ENCODE assay signal across 11 mouse cellular contexts in genomic region chr4:56901671-56902070, GRCm38 (mm10). TPM values are rescaled to one million over a fixed set of nuclear protein-coding genes. Genes with fewer than 3 reads are reported as not detected.
A peak's percentile ranks its signal among the peaks of the same experiment; 100 is the strongest.
DNase-seq lines count a peak whose midpoint lies in the region; ATAC-seq and TF ChIP-seq lines count a peak whose summit lies in the region.
"Had no signal": no experiment of that assay in that cellular context is flagged by ENCODE, and none has a peak within 500 bp of the region (broad histone marks: within the 10 kb centered on the region; RNA-seq: fewer than 3 reads in every experiment).

No protein-coding gene starts in this region.

- H3K36me3 ChIP-seq in thymus, adult 2 months (ENCODE audit: control insufficient read depth, insufficient read depth, low read length) = peaks cover 35% of the 10 kb centered on the region

- 100% methylated on average over 2 of the region's 2 CpGs for WGBS in thymus, adult 2 months

- H3K27me3 ChIP-seq in thymus, adult 2 months (ENCODE audit: control insufficient read depth, insufficient read depth, low read length) = no peaks in the 10 kb centered on the region
- H3K27me3 ChIP-seq: heart, embryonic 15.5 days had no signal

- no peak overlapping the region for H3K4me3 ChIP-seq in layer of hippocampus, adult 2 months
- H3K4me3 ChIP-seq in thymus, adult 2 months (ENCODE audit: control insufficient read depth, insufficient read depth, low read length) = no peak overlapping the region
- H3K4me3 ChIP-seq: heart, embryonic 15.5 days; myocyte had no signal

- H3K4me1 ChIP-seq in thymus, adult 2 months (replicated peaks; ENCODE audit: control insufficient read depth, insufficient read depth, low read length) = no peaks in the 10 kb centered on the region
- H3K4me1 ChIP-seq: heart, embryonic 15.5 days had no signal

- peak; percentile 70 for TF ChIP-seq CTCF in layer of hippocampus, adult 2 months (conservative IDR thresholded peaks at IDR 0.05)
- TF ChIP-seq CTCF in thymus, adult 2 months (IDR thresholded peaks at IDR 0.05; ENCODE audit: borderline replicate concordance, control insufficient read depth, extremely low read depth, insufficient read depth, low read length, poor library complexity) = no peak

- no peak for ATAC-seq in CD4-positive, CD25-positive, alpha-beta regulatory T cell, adult 4 months

- peak; percentile 36 for DNase-seq in CD4-positive, CD25-positive, alpha-beta regulatory T cell, adult 2 months (ENCODE audit: low read depth, low spot score)
- no peak for DNase-seq in layer of hippocampus, adult 2 months (ENCODE audit: low spot score in 2 of 2)
- no peak for DNase-seq in layer of hippocampus, postnatal 25 days (ENCODE audit: extremely low spot score in 1 of 2, low spot score in 1 of 2)
- peak; percentile 34 for DNase-seq in thymus, adult 2 months
- DNase-seq in thymus, adult 18-20 months = no peak
- no peak for DNase-seq in frontal cortex, postnatal 25 days (ENCODE audit: low spot score in 2 of 2)
- DNase-seq in left cerebral cortex, adult 11 months (ENCODE audit: low spot score) = no peak
- DNase-seq: cerebellum, postnatal 36 days had no signal

- no peak overlapping the region for H3K27ac ChIP-seq in layer of hippocampus, adult 2 months
- H3K27ac ChIP-seq in thymus, adult 2 months (ENCODE audit: control insufficient read depth, insufficient read depth, low read length) = no peak overlapping the region
- H3K27ac ChIP-seq: heart, embryonic 15.5 days had no signal

- TF ChIP-seq POLR2A in thymus, adult 2 months (IDR thresholded peaks at IDR 0.05; ENCODE audit: control insufficient read depth, extremely low read depth, insufficient read depth, low read length, poor library complexity) = no peak

RNA-seq across cellular contexts. Expression of gene Ctnnal1, which starts 36.7 kb away (rescaled TPM):
- 1 to 10 TPM; 1.2 to 1.3 TPM for polyA plus RNA-seq in CD4-positive, CD25-positive, alpha-beta regulatory T cell, adult 4 months (2017; shearing (Covaris generic))
- 10 to 100 TPM; 14.3 to 17.4 TPM for total RNA-seq in layer of hippocampus, adult 2 months (2021)
- 10 to 100 TPM in 1 of 2 experiments, 1 to 10 TPM in 1; 9.8 to 15.9 TPM for total RNA-seq in layer of hippocampus, postnatal 25 days (2021)
- 3.6 and 5.0 TPM in 2 replicates for polyA plus RNA-seq in thymus, adult 2 months (2012; rRNA removed)

RNA-seq across cellular contexts. Expression of gene Tmem245, which starts 45.6 kb away (rescaled TPM):
- 1 to 10 TPM; 5.7 to 6.7 TPM for polyA plus RNA-seq in CD4-positive, CD25-positive, alpha-beta regulatory T cell, adult 4 months (2017; shearing (Covaris generic))
- total RNA-seq in layer of hippocampus, adult 2 months (2021) = 10 to 100 TPM; 33.7 to 37.2 TPM
- total RNA-seq in layer of hippocampus, postnatal 25 days (2021) = 10 to 100 TPM; 29.8 to 31.0 TPM
- 25.9 and 27.2 TPM in 2 replicates for polyA plus RNA-seq in thymus, adult 2 months (2012; rRNA removed)

Comparison
In these comparisons a context has a peak if more than half of its experiments do, and no peak if none do; other contexts are left out.
1. DNase-seq: peak in CD4-positive, CD25-positive, alpha-beta regulatory T cell, adult 2 months (single experiment) and thymus, adult 2 months (single experiment); none in layer of hippocampus, adult 2 months (0 of 2), layer of hippocampus, postnatal 25 days (0 of 2), thymus, adult 18-20 months (0 of 2), frontal cortex, postnatal 25 days (0 of 2) and left cerebral cortex, adult 11 months (single experiment).